Mouse (Mus musculus): ENCODE results near the gene Moxd1. TPM values are rescaled to one million over a fixed set of nuclear protein-coding genes. Genes with fewer than 3 reads are reported as not detected.

Gene Moxd1
- total and polyA plus RNA-seq, 3 experiments = 0.32 to 0.53 (median 0.50) TPM

DNA sequence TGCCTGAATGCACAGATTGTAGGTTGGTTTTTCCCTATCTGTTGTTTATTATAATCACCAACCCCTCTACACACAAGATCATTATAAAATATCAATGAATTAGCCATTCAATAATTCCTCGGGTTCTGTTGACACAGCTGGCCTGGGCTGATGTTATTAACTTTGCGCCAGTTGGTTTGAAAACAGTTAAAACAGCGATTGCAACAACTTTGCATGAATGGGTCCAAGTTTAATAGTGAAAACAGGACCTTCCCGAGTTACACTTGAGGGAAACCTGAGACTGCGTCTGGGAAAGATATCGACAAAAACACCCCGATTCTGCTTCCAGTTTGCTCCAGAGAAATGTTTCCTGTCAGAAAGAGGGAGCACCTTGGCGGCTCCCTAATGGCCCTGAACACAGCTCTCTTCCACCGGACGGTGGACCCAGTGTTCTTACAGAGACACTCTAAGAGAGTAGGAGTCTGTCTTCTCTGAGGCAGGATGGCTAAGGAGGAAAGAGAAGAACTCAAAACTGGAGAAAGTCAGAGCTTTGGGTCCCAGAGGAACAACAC lies 116.4 kb downstream of the Moxd1 start:
- no peaks in the 10 kb centered on the region for H3K79me2 ChIP-seq (replicated peaks; ENCODE audit: control insufficient read depth, insufficient read depth, low read length)
- TF ChIP-seq CTCF (IDR thresholded peaks at IDR 0.05) = no peak
- no peak for TF ChIP-seq POLR2A (IDR thresholded peaks at IDR 0.05; ENCODE audit: insufficient read depth, low read depth, low read length)
- no peak for TF ChIP-seq EP300 (IDR thresholded peaks at IDR 0.05; ENCODE audit: insufficient read depth, low read depth, low read length)

DNA sequence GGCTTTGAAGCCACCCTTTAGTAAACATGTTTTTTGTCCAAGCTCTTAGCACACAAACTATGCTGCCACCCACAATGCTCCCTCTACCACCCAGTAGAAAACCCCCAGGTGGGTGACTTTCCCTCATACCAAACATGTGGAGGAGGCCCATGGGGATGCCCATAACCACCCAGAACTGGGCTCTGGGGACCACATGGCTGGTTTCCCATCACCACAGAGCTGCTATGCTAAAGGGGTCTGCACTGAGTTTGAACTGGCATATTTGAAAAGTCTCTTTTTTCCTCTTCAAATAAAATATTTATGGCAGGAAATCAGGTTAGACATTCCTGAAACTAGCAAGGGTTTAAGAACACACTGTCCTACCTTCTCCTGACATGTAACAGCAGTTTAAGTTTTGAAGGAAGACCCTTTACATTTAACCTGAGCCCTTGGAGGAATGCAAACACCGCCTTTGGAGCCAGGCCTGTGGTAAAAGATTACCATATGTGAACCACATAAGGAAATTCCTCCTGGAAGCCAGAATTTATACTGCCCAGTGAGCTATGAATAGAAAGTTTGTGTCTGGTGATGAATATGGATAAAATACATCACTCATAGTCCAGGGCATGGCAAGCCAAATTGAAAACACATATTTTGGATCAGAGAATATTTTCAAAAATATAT lies 117.4 kb downstream of the Moxd1 start:
- TF ChIP-seq CTCF (IDR thresholded peaks at IDR 0.05) (no peak), EP300 (IDR thresholded peaks at IDR 0.05; ENCODE audit: insufficient read depth, low read depth, low read length) (no peak), POLR2A (IDR thresholded peaks at IDR 0.05; ENCODE audit: insufficient read depth, low read depth, low read length) (no peak)
- 64% methylated on average over 1 of the region's 1 CpGs for WGBS
- Histone ChIP-seq H3K4me1 (ENCODE audit: control insufficient read depth, insufficient read depth, low read length) (no peaks in the 10 kb centered on the region), H3K36me3 (ENCODE audit: control insufficient read depth, insufficient read depth, low read length) (no peaks in the 10 kb centered on the region), H3K27me3 (ENCODE audit: control insufficient read depth, insufficient read depth, low read length) (no peaks in the 10 kb centered on the region), H3K79me2 (replicated peaks; ENCODE audit: control insufficient read depth, insufficient read depth, low read length) (no peaks in the 10 kb centered on the region), H3K9ac (ENCODE audit: low read depth, low read length) (no peak overlapping the region), H3K27ac (no peak overlapping the region), H3K4me3 (no peak overlapping the region)
- intact Hi-C loops (cut with DNase I) = no loop called here
- DNase-seq = no peak

More for the DNA sequence above, 116.4 kb downstream of the Moxd1 start:
- intact Hi-C loops (cut with DNase I) = no loop called here
- no peak overlapping the region for H3K9ac ChIP-seq (ENCODE audit: low read depth, low read length)
- H3K36me3 ChIP-seq (ENCODE audit: control insufficient read depth, insufficient read depth, low read length) = no peaks in the 10 kb centered on the region
- no peak for DNase-seq
- 74% methylated on average over 10 of the region's 10 CpGs for WGBS
- no peaks in the 10 kb centered on the region for H3K4me1 ChIP-seq (ENCODE audit: control insufficient read depth, insufficient read depth, low read length)
- H3K4me3 ChIP-seq = no peak overlapping the region
- H3K27ac ChIP-seq = no peak overlapping the region
- no peaks in the 10 kb centered on the region for H3K27me3 ChIP-seq (ENCODE audit: control insufficient read depth, insufficient read depth, low read length)

DNA sequence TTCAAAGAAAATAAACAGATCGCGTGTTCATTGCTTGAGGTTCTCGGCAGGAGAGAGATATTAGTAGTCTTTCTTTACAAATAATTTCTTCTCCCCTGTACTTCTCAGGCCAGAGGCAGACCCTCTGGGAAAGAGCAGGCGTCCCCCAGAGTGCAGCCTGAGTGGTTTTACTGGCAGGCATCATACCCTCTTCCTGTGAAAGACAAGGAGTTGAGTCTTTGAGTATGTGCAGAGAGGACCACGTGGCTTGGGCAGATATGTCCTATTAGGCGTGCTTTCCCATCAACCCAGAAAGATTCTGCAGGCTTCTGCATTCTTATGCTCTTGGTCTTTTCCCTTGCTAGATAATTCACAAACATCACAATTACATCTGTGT lies 117.9 kb downstream of the Moxd1 start:
- Histone ChIP-seq H3K27ac (no peak overlapping the region), H3K4me3 (no peak overlapping the region), H3K79me2 (replicated peaks; ENCODE audit: control insufficient read depth, insufficient read depth, low read length) (no peaks in the 10 kb centered on the region), H3K36me3 (ENCODE audit: control insufficient read depth, insufficient read depth, low read length) (no peaks in the 10 kb centered on the region), H3K27me3 (ENCODE audit: control insufficient read depth, insufficient read depth, low read length) (no peaks in the 10 kb centered on the region), H3K9ac (ENCODE audit: low read depth, low read length) (no peak overlapping the region), H3K4me1 (ENCODE audit: control insufficient read depth, insufficient read depth, low read length) (no peaks in the 10 kb centered on the region)
- 70% methylated on average over 6 of the region's 6 CpGs for WGBS
- TF ChIP-seq CTCF (IDR thresholded peaks at IDR 0.05) = no peak
- no peak for TF ChIP-seq EP300 (IDR thresholded peaks at IDR 0.05; ENCODE audit: insufficient read depth, low read depth, low read length)
- no peak for TF ChIP-seq POLR2A (IDR thresholded peaks at IDR 0.05; ENCODE audit: insufficient read depth, low read depth, low read length)
- DNase-seq = no peak
- intact Hi-C loops (cut with DNase I) = no loop called here

DNA sequence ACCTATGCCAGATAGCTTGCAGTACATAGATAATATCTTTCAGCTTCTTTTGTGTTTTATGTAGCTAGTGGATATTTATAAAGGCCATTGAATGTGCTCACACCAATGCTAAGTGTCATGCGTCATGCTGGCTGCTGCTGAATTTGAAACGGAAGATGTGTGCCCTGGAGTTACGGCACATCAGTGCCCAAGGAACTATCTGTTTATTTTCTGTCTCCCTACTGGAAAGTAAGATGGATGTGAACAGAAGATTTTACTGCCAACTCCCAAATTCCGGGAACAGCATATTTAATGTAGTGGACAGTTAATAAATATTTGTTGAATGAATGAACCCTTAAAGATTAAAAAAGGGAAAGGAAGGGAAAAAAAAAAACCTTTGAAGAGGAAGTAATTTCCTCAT lies 119.8 kb downstream of the Moxd1 start:
- no peaks in the 10 kb centered on the region for H3K27me3 ChIP-seq (ENCODE audit: control insufficient read depth, insufficient read depth, low read length)
- no peak for TF ChIP-seq POLR2A (IDR thresholded peaks at IDR 0.05; ENCODE audit: insufficient read depth, low read depth, low read length)
- no peak for TF ChIP-seq EP300 (IDR thresholded peaks at IDR 0.05; ENCODE audit: insufficient read depth, low read depth, low read length)
- TF ChIP-seq CTCF (IDR thresholded peaks at IDR 0.05) = no peak
- 56% methylated on average over 4 of the region's 4 CpGs for WGBS
- no peak overlapping the region for H3K27ac ChIP-seq
- intact Hi-C loops (cut with DNase I) = no loop called here
- no peak overlapping the region for H3K9ac ChIP-seq (ENCODE audit: low read depth, low read length)
- H3K36me3 ChIP-seq (ENCODE audit: control insufficient read depth, insufficient read depth, low read length) = no peaks in the 10 kb centered on the region
- H3K4me1 ChIP-seq (ENCODE audit: control insufficient read depth, insufficient read depth, low read length) = no peaks in the 10 kb centered on the region
- DNase-seq = no peak
- no peaks in the 10 kb centered on the region for H3K79me2 ChIP-seq (replicated peaks; ENCODE audit: control insufficient read depth, insufficient read depth, low read length)
- H3K4me3 ChIP-seq = no peak overlapping the region

Other genes starting within 250 kb of the Moxd1 start
- not detected for gene Taar6, start 237.9 kb upstream of the Moxd1 start, total RNA-seq (2021)
- gene Taar6, start 237.9 kb upstream of the Moxd1 start, polyA plus RNA-seq (2012; rRNA removed) = not detected in 2 replicates
- gene Taar7a, start 230.0 kb upstream of the Moxd1 start, total RNA-seq (2021) = not detected
- not detected in 2 replicates for gene Taar7a, start 230.0 kb upstream of the Moxd1 start, polyA plus RNA-seq (2012; rRNA removed)
- not detected for gene Taar7b, start 223.6 kb upstream of the Moxd1 start, total RNA-seq (2021)
- gene Taar7b, start 223.6 kb upstream of the Moxd1 start, polyA plus RNA-seq (2012; rRNA removed) = not detected in 2 replicates
- gene Taar7d, start 196.3 kb upstream of the Moxd1 start, total RNA-seq (2021) = not detected
- gene Taar7d, start 196.3 kb upstream of the Moxd1 start, polyA plus RNA-seq (2012; rRNA removed) = not detected in 2 replicates
- gene Taar7e, start 185.9 kb upstream of the Moxd1 start, total RNA-seq (2021) = not detected
- not detected in 2 replicates for gene Taar7e, start 185.9 kb upstream of the Moxd1 start, polyA plus RNA-seq (2012; rRNA removed)
- gene Taar7f, start 174.0 kb upstream of the Moxd1 start, total RNA-seq (2021) = not detected
- not detected in 2 replicates for gene Taar7f, start 174.0 kb upstream of the Moxd1 start, polyA plus RNA-seq (2012; rRNA removed)
- gene Taar8a, start 147.0 kb upstream of the Moxd1 start, total RNA-seq (2021) = not detected
- gene Taar8a, start 147.0 kb upstream of the Moxd1 start, polyA plus RNA-seq (2012; rRNA removed) = not detected in 2 replicates
- not detected for gene Taar8b, start 131.2 kb upstream of the Moxd1 start, total RNA-seq (2021)
- gene Taar8b, start 131.2 kb upstream of the Moxd1 start, polyA plus RNA-seq (2012; rRNA removed) = not detected in 2 replicates
- not detected for gene Taar8c, start 121.6 kb upstream of the Moxd1 start, total RNA-seq (2021)
- gene Taar8c, start 121.6 kb upstream of the Moxd1 start, polyA plus RNA-seq (2012; rRNA removed) = not detected in 2 replicates
- gene Taar9, start 114.0 kb upstream of the Moxd1 start, total RNA-seq (2021) = not detected
- gene Taar9, start 114.0 kb upstream of the Moxd1 start, polyA plus RNA-seq (2012; rRNA removed) = not detected in 2 replicates
- gene Stx7, start 74.2 kb upstream of the Moxd1 start, total RNA-seq (2021) = 10 to 100 TPM; 45.9 to 56.5 TPM
- 40.9 and 48.2 TPM in 2 replicates for gene Stx7, start 74.2 kb upstream of the Moxd1 start, polyA plus RNA-seq (2012; rRNA removed)